Mouse (Mus musculus): ENCODE measurements around the gene Lrrc2. TPM values are rescaled to one million over a fixed set of nuclear protein-coding genes. Genes with fewer than 3 reads are reported as not detected.

Lrrc2 gene
- total RNA-seq, 2 experiments from 2014 or later: 2.0 to 2.6 TPM

Small RNAs within 50 kb of the gene (microRNA-seq; reads per million reads assigned to microRNA genes)
- 0 reads per million in 2 experiments for gene Gm24269

Other genes with a start within 250 kb of the Lrrc2 start
- not detected for gene Myl3, start 209.7 kb upstream of the Lrrc2 start, total RNA-seq (2021)
- 1 to 10 TPM; 5.6 to 6.5 TPM for gene Pth1r, start 204.4 kb upstream of the Lrrc2 start, total RNA-seq (2021)
- not detected for gene Prss42, start 153.4 kb upstream of the Lrrc2 start, total RNA-seq (2021)
- not detected for gene Prss44, start 137.6 kb upstream of the Lrrc2 start, total RNA-seq (2021)
- gene Prss43, start 124.9 kb upstream of the Lrrc2 start, total RNA-seq (2021): under 1 TPM; 0.21 to 0.55 TPM
- gene Prss45, start 117.0 kb upstream of the Lrrc2 start, total RNA-seq (2021): under 1 TPM; 0.31 to 0.65 TPM
- under 1 TPM in 1 of 2 experiments, not detected in 1; 0.31 TPM for gene Prss46, start 107.0 kb upstream of the Lrrc2 start, total RNA-seq (2021)
- under 1 TPM in 1 of 2 experiments, not detected in 1; 0.36 TPM for gene Prss50, start 93.6 kb upstream of the Lrrc2 start, total RNA-seq (2021)
- 10 to 100 TPM; 11.6 to 13.1 TPM for gene Als2cl, start 71.7 kb upstream of the Lrrc2 start, total RNA-seq (2021)
- gene Tmie, start 71.4 kb upstream of the Lrrc2 start, total RNA-seq (2021): 1 to 10 TPM; 1.8 to 2.0 TPM
- not detected for gene Fam240a, start 34.7 kb upstream of the Lrrc2 start, total RNA-seq (2021)
- gene Tdgf1, start 5.4 kb upstream of the Lrrc2 start, total RNA-seq (2021): under 1 TPM; 0.37 to 0.57 TPM
- under 1 TPM; 0.19 to 0.65 TPM for gene Rtp3, start 39.0 kb downstream of the Lrrc2 start, total RNA-seq (2021)
- under 1 TPM; 0.32 to 0.74 TPM for gene Ltf, start 67.7 kb downstream of the Lrrc2 start, total RNA-seq (2021)
- 1 to 10 TPM in 1 of 2 experiments, under 1 TPM in 1; 0.92 to 1.8 TPM for gene Ccrl2, start 106.0 kb downstream of the Lrrc2 start, total RNA-seq (2021)
- gene Lrrfip2, start 166.0 kb downstream of the Lrrc2 start, total RNA-seq (2021): 10 to 100 TPM; 26.3 to 29.0 TPM

Measured in layer of hippocampus, postnatal 14 days (tissue).